Mouse (Mus musculus) adrenal gland, adult 10 weeks (tissue): ENCODE measurements around the gene Acp4. TPM values are rescaled to one million over a fixed set of nuclear protein-coding genes. Genes with fewer than 3 reads are reported as not detected.

Experiments
- polyA plus RNA-seq: library from polyadenylated mRNA; stranded (reverse); fragments of 350-450 nt; fragmentation: Illumina TruSeq; extraction: RNeasy Lipid Tissue Mini Kit (QIAGEN cat#74804); gene quantifications from one replicate; pipeline ENCODE4 v1.2.3, GENCODE M21; 2014; ENCODE audit warnings: low read depth, low replicate concordance

The Acp4 gene
- not detected for polyA plus RNA-seq

DNA sequence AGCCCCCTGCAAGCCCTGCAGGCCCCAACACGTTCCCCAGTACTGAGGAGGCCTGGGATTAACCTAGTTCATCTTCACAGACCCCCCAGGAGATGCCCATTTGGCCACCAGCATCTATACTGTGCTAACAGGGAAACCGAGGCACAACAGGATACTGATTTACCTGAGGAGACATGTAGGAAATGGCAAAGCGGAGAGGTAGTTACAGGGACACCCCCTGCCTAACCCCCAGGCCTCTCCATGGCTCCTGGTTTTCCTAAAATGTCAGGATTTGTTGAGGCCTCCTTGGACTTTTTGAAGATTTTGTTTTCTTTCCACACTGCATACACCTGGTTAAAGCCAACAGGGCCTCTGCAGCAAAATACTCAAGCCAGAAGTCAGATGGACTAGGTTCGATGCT is at the start of gene Acp4:
Acp4 (minus strand) TSS at position 101 of the 400 bp plus-strand sequence.

DNA sequence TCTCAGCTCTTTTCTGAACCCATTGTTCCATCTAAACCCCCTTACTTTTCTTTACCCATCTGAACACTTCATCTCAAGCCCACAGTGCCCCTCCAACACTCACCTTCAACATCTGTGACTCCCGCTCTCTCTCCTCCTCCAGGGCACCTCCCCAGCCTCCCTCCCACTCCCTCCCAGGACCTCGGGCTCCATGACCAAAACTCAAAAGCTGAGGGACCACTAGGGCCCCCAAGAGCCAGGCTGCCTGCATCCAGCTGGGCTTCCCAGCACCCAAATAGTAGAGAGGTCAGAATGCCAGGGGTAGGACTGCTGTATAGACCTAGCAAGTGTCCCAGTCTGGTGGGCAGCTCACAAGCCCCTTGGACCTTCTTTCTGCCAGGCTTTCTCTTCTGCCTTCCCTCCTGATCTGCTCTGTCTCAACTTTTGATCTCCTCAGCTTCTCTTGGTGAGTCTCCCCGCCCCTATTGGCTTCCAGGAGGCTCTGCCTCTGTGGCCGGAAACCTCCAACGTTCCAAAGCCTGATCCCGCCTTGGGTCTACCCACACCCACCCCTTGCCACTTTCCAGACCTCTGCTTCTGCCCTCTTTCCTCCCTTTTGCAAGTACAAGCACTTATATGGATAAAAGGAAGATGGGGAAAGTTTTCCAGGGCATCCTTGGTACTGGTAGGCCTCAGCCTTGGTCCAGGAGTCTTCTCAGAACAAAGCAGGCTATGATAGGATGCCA is 49.5 kb upstream of the Acp4 start, which contains the start of gene Clec11a:
Clec11a (minus strand) TSS at position 387 of the 725 bp plus-strand sequence.

DNA sequence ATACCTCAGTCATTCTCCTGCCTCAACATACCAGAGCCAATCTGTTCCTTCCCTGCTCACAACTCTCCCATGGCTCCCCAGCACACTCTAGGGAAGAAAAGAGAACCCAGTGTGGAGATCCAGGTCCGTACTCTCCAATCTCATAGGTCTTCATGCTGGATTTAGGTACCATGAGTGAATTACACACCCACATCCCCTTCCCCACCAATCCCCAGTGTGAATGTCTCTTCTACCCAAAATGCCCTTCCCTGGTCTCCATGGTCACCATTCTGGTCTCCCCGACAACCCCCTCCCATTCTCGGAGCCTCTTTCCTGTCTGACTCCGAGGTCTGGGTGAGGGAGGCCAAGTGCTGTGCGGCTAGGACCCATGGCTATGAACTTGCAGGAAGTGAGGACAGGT is 4.0 kb upstream of the Acp4 start, which contains the start of gene Gm15517:
Gm15517 (plus strand) TSS at position 301 of the 400 bp plus-strand sequence.

DNA sequence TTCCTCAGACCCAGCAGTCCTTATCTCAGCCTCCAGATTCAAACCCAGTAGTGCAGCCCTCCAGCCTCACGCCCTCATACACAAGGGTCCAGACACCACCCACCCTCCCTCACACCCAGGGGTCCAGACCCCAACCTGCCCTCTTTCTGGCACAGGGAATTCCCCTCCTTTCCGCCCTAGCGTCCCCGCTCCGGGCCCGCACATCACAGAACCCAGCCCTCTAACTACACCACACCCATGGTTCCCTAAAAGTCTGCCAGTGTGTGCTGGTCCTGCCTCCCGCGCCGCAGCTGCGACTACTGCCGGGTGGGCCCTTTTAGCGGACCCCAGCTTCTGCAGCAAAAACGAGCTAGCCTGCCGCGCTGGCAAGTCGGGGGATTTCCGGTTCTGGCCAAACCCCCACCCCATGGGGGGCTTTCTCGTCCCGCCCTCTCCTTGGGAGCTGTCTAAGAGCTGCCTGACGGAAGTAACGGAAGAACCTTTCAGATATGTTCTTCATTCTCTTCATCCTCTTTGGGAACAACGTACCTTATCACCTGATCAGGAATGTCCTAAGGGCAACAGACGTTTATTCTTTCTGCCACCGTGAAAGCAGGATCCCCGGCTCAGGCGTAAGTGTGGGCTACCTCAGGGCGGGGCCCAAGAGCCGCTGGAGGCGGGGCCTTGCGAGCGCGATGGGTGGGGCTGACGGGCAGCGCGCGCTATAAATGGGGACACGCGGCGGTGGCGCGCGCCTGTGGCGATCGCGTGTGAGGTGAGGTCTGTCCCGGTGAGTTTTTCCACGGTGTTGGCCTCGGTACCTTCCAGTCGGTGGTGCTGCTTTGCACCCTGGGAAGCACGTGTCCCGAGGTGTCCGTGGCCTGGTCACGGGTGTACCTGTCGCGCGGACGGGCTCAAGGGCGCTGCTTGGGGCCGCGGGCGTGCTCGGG is 10.9 kb downstream of the Acp4 start, which contains the start of the genes 1700028J19Rik and 2410002F23Rik:
1700028J19Rik (minus strand) TSS at position 641 of the 929 bp plus-strand sequence.
2410002F23Rik (plus strand) TSS at position 668 of the 929 bp plus-strand sequence.

DNA sequence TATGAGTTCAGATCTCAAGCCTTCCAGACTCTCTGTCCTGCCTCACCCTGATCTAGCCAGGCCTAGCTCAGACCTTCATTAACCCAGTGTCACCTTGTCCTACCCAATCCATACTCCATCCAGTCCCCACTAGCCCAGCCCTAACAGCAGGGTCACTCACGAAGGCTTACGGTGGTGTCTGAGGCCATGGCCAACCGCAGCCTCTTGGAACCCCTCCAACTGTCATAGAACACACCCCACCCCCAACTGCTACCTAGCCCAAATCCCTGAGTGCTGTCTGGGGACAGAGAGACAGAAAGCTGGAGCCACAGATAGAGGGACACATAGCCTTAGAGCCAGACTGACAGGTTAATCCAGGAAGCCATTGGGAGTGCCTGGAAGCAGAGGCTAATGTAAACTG is 21.3 kb downstream of the Acp4 start, which contains the start of gene Gm36864:
Gm36864 (plus strand) TSS at position 269 of the 400 bp plus-strand sequence.

DNA sequence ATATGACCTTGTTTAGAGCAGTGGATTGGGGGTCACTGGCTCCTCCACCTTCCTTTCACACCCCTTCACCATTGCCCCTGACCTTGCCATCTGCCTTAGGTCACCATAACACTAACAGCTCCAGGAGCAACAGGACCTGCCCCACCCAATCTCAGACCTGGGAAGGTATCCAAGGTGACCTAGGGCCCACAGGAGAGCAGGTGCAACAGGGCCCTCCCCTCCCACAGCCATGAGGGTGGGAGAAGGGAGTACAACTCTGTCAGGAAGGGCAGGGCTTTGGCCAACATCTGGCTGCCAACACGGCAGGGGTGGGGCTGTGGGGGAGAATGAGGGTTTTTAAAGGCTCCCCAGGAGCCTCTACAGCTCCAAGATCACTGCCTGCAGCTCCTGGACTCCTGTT is 32.1 kb downstream of the Acp4 start, which contains the start of gene Klk1:
Klk1 (plus strand) TSS at position 285 of the 400 bp plus-strand sequence.

DNA sequence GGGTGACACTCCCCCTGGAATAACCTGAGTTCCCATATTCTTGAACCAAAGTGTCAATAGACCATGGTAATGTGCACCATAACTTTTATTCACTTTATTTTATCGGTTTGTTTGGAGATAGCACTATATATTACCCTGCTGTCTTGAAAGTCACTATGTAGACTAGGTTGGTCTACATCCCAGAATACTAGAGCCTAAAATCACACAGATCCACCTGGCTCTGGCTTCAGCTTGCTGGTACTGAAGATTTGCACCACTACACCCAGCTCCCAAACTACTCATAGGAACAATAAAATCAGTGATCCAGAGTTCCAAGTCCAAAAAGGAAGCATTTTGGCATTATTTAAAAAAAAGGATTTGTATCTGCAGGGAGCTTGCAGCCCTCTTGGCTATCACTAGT is 41.5 kb downstream of the Acp4 start, which contains the start of gene Klk1b5:
Klk1b5 (plus strand) TSS at position 301 of the 400 bp plus-strand sequence.

DNA sequence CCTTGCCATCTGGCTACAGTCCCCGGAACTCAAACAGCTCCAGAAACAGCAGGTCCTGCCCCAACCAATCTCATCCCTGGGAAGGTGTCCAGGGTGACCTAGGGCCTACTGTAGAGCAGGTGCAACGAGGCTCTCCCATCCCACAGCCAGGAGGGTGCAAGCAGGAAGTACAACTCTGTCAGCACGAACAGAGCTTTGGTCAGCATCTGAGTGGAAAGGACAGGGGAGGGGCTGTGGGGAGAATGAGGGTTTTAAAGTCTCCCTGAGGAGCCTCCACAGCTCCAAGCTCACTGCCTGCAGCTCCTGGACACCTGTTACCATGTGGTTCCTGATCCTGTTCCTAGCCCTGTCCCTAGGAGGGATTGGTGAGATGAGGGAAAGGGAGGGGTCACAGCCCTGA is 50.0 kb downstream of the Acp4 start, which contains the start of gene Klk1b4:
Klk1b4 (plus strand) TSS at position 301 of the 400 bp plus-strand sequence.

Other genes with a start within 250 kb of the Acp4 start
- not detected for gene Klk1b26, start 245.2 kb downstream of the Acp4 start, polyA plus RNA-seq
- not detected for gene Klk1b27, start 205.1 kb downstream of the Acp4 start, polyA plus RNA-seq
- not detected for gene Klk1b21, start 155.1 kb downstream of the Acp4 start, polyA plus RNA-seq
- gene Klk1b22, start 144.7 kb downstream of the Acp4 start, polyA plus RNA-seq: not detected
- gene Klk1b16, start 120.6 kb downstream of the Acp4 start, polyA plus RNA-seq: not detected
- not detected for gene Klk1b24, start 69.1 kb downstream of the Acp4 start, polyA plus RNA-seq
- not detected for gene Klk1b3, start 59.2 kb downstream of the Acp4 start, polyA plus RNA-seq
- gene Klk1b4, start 49.9 kb downstream of the Acp4 start, polyA plus RNA-seq: not detected
- gene Klk1b5, start 41.4 kb downstream of the Acp4 start, polyA plus RNA-seq: not detected
- not detected for gene Klk1, start 32.0 kb downstream of the Acp4 start, polyA plus RNA-seq
- not detected for gene Gm36864, start 21.2 kb downstream of the Acp4 start, polyA plus RNA-seq
- gene 1700028J19Rik, start 10.7 kb downstream of the Acp4 start, polyA plus RNA-seq: not detected
- gene 2410002F23Rik, start 10.7 kb downstream of the Acp4 start, polyA plus RNA-seq: 57.7 TPM
- gene Gm15517, start 4.1 kb upstream of the Acp4 start, polyA plus RNA-seq: not detected
- gene Clec11a, start 49.5 kb upstream of the Acp4 start, polyA plus RNA-seq: 3.7 TPM
- 0.12 TPM for gene Shank1, start 52.9 kb upstream of the Acp4 start, polyA plus RNA-seq
- not detected for gene Syt3, start 126.7 kb upstream of the Acp4 start, polyA plus RNA-seq
- gene 1700008O03Rik, start 128.4 kb upstream of the Acp4 start, polyA plus RNA-seq: not detected
- gene Lrrc4b, start 171.6 kb upstream of the Acp4 start, polyA plus RNA-seq: 0.35 TPM
- gene Aspdh, start 208.0 kb upstream of the Acp4 start, polyA plus RNA-seq: not detected
- gene Josd2, start 210.6 kb upstream of the Acp4 start, polyA plus RNA-seq: 1.7 TPM
- gene Emc10, start 239.2 kb upstream of the Acp4 start, polyA plus RNA-seq: 1.6 TPM
- not detected for gene Fam71e1, start 239.2 kb upstream of the Acp4 start, polyA plus RNA-seq